Mouse (Mus musculus) cerebellum, adult 2 months (tissue): Measurements from ENCODE around the gene Mnd1.

Source experiments
- CTCF ChIP-seq: fragments of 200-500 bp; IDR thresholded peaks from 2 replicates; pipeline ENCODE4 v1.5.1; 2011; ENCODE audit warnings: low read depth, mild to moderate bottlenecking, control low read depth, low read length, moderate library complexity, borderline replicate concordance; ENCODE audit not compliant: insufficient read depth
- POLR2A ChIP-seq: fragments of 200-500 bp; IDR thresholded peaks from 2 replicates; pipeline ENCODE4 v1.6.1; 2011; ENCODE audit warnings: low read length, control low read depth, borderline replicate concordance; ENCODE audit not compliant: insufficient read depth

GRCm38 (mm10) chr3:84169393-84170005, 13.9 kb upstream of the Mnd1 start:
- TF ChIP-seq CTCF (peak; percentile 45; the same call in 1 of the 2 replicates), POLR2A (no peak)
